Mouse (Mus musculus) embryonic facial prominence, embryonic 11.5 days (tissue): ENCODE data around the gene Klhl28. TPM values are rescaled to one million over a fixed set of nuclear protein-coding genes. Genes with fewer than 3 reads are reported as not detected.

Source experiments
- ATAC-seq: fragments of 200-750 bp; cut with Nextera tagmentation; replicated peaks from 2 replicates; pipeline ENCODE4 v1.8.0; 2017; ENCODE audit warnings: low read depth; ENCODE audit not compliant: insufficient number of reproducible peaks, low FRiP score, low TSS enrichment
- DNase-seq: peaks from one replicate; pipeline ENCODE4 v3.0.0-alpha.2; 2015; ENCODE audit warnings: low spot score
- H3K27ac ChIP-seq: fragments of 300-500 bp; sonication (generic); replicated peaks from 2 replicates; pipeline ENCODE4 v1.5.1; 2014; ENCODE audit warnings: mild to moderate bottlenecking, low read depth, low read length, control low read depth
- H3K27me3 ChIP-seq: fragments of 300-500 bp; sonication (generic); 2 replicates; pipeline ENCODE4 v1.6.1; 2014; ENCODE audit warnings: mild to moderate bottlenecking, low read length, moderate library complexity, mixed read lengths; ENCODE audit not compliant: control insufficient read depth, insufficient read depth
- H3K36me3 ChIP-seq: fragments of 300-500 bp; sonication (generic); replicated peaks from 2 replicates; pipeline ENCODE4 v1.6.1; 2014; ENCODE audit warnings: low read depth, mild to moderate bottlenecking, low read length, moderate library complexity, mixed read lengths; ENCODE audit not compliant: control insufficient read depth, insufficient read depth
- H3K4me1 ChIP-seq: fragments of 300-500 bp; sonication (generic); 2 replicates; pipeline ENCODE4 v1.6.1; 2014; ENCODE audit warnings: low read length, mixed read lengths; ENCODE audit not compliant: control insufficient read depth, insufficient read depth
- H3K4me2 ChIP-seq: fragments of 300-500 bp; sonication (generic); 2 replicates; pipeline ENCODE4 v1.6.1; 2014; ENCODE audit warnings: low read depth, mild to moderate bottlenecking, control low read depth, low read length, moderate library complexity
- H3K4me3 ChIP-seq: fragments of 300-500 bp; sonication (generic); 2 replicates; pipeline ENCODE4 v1.5.1; 2014; ENCODE audit warnings: low read depth, low read length, control low read depth
- H3K9ac ChIP-seq: fragments of 300-500 bp; sonication (generic); replicated peaks from 2 replicates; pipeline ENCODE4 v1.6.1; 2014; ENCODE audit warnings: mild to moderate bottlenecking, control low read depth, low read length
- H3K9me3 ChIP-seq: fragments of 300-500 bp; sonication (generic); replicated peaks from 2 replicates; pipeline ENCODE4 v1.6.1; 2016; ENCODE audit warnings: mild to moderate bottlenecking, low read length, inconsistent platforms, mixed read lengths; ENCODE audit not compliant: control insufficient read depth
- WGBS: fragments of 180-500 bp; shearing (Covaris S2); extraction: QIAGEN DNeasy Blood & Tissue Kit; methylation state at CpG from one replicate; pipeline ENCODE4 v1.1.7; 2014; 5-methylcytosine and 5-hydroxymethylcytosine counted together
- polyA plus RNA-seq: library from polyadenylated mRNA; unstranded; fragments of >200 nt; fragmentation: Nextera tagmentation; extraction: Ambion mirVana; gene quantifications from 2 replicates; pipeline ENCODE4 v1.2.1, GENCODE M21; 2014

Gene Klhl28
- polyA plus RNA-seq, 1 experiment from 2014 or later = 11.0 TPM

DNA sequence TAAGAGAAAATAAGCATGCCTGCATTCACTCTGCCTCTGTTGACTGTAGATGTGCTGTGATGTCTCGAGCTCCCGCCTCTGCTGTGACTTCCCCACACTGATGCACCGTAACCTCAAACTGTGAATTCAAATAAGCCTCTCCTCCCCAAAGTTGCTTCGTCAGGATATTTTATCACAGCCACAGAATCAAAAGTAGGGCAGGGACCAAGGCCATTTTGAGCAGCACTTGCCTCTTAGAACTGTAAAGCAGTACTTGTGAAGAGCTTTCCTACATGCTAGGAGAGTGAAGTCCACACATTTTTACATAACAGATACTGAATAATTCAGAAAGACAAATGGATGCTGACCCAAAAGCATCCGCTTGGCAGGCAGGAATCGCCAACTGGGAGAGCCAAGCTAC, 52.3 kb downstream of the Klhl28 start:
- Histone ChIP-seq H3K4me3 (no peak overlapping the region), H3K36me3 (no peaks in the 10 kb centered on the region), H3K27ac (no peak overlapping the region), H3K27me3 (no peaks in the 10 kb centered on the region), H3K4me1 (no peaks in the 10 kb centered on the region), H3K9ac (no peak overlapping the region), H3K4me2 (no peak overlapping the region), H3K9me3 (no peaks in the 10 kb centered on the region)
- ATAC-seq (no peak), DNase-seq (no peak)
- 69% methylated on average over 6 of the region's 6 CpGs for WGBS

DNA sequence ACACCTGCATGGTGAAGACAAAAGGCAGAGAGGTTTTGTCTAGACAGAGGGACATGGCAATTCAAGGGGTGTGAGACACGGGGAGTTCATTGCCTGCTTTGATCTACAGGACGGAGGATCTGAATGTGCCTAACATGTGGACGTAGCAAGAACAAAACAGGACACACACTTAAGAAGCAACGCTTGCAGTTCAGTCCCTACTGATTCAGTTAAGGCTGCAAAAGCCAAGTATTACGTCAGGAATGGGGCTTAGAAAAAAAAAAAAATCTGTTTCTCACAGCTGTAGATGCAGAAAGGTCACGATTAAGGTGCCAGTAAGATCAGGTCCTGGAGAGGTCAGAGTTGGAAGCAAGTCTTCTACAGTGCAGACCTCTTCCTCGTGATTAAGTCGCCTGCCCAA, 62.1 kb downstream of the Klhl28 start:
- H3K4me1 ChIP-seq = no peaks in the 10 kb centered on the region
- WGBS = 44% methylated on average over 8 of the region's 8 CpGs
- no peaks in the 10 kb centered on the region for H3K27me3 ChIP-seq
- H3K36me3 ChIP-seq = no peaks in the 10 kb centered on the region
- H3K9ac ChIP-seq = no peak overlapping the region
- no peak overlapping the region for H3K27ac ChIP-seq
- H3K4me2 ChIP-seq = no peak overlapping the region
- no peak for ATAC-seq
- no peak for DNase-seq
- H3K4me3 ChIP-seq = no peak overlapping the region
- no peaks in the 10 kb centered on the region for H3K9me3 ChIP-seq

DNA sequence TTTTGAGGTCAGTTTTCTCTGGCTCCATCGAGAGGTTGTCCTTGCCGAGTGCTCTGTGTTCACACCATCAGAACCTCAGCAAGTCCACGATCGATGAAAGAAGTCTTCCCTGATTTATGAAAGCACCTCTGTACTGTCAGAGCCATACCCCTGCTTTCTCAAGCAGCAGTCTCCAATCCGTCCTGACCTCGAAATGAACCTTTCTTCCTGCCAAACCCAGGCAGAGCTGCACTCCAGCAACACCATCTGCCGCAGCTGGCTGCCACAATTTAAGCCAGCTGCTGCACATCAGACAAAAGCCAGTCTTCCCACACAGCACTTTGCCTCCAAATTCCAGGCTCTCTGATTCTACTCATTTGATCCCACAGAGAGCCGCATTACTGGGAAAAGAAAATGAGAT, 62.8 kb downstream of the Klhl28 start:
- ATAC-seq (peak; percentile 89), DNase-seq (peak; percentile 84)
- H3K4me3 ChIP-seq = no peak overlapping the region
- H3K27ac ChIP-seq = no peak overlapping the region
- H3K4me1 ChIP-seq = no peaks in the 10 kb centered on the region
- H3K9ac ChIP-seq = no peak overlapping the region
- H3K27me3 ChIP-seq = no peaks in the 10 kb centered on the region
- no peak overlapping the region for H3K4me2 ChIP-seq
- WGBS = 19% methylated on average over 8 of the region's 8 CpGs
- no peaks in the 10 kb centered on the region for H3K9me3 ChIP-seq
- no peaks in the 10 kb centered on the region for H3K36me3 ChIP-seq

DNA sequence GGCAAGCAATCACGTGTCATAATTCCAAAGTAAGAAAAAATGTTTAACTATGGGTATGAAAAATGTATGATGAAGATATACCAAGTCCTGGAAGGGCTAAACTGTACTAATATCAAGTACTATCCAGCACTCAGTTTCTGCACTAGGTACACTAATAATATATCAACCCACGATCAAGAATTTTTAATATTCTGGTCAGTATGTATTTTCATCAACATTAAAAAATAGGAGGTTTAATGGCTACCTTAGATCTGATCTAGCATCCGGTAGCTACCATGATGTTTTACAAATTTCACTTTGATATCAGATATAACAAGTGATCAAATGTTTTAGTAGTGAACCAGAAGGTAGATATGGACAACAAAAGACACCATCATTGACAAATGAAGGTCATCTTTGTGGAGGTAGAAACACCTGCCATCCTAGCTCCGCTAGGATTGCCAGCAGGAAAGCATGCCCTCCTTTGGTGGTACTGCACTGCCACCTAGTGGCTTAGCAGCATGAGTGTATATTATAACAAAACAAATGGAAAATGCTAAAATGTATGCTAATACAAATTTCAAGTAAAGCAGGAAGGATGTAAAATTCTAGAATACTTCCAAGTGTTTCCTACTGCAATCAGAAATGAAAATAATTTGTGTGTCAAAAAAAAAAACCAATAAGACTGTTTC, 68.1 kb downstream of the Klhl28 start:
- H3K36me3 ChIP-seq = no peaks in the 10 kb centered on the region
- no peak overlapping the region for H3K27ac ChIP-seq
- WGBS = 43% methylated on average over 4 of the region's 4 CpGs
- H3K4me3 ChIP-seq = no peak overlapping the region
- H3K4me1 ChIP-seq = no peaks in the 10 kb centered on the region
- peak; percentile 75 for DNase-seq
- no peak overlapping the region for H3K9ac ChIP-seq
- no peak for ATAC-seq
- H3K4me2 ChIP-seq = no peak overlapping the region
- no peaks in the 10 kb centered on the region for H3K27me3 ChIP-seq
- no peaks in the 10 kb centered on the region for H3K9me3 ChIP-seq

Other genes with a start within 250 kb of the Klhl28 start
- gene Gm527, start 47.6 kb downstream of the Klhl28 start, polyA plus RNA-seq = 2.8 and 3.2 TPM in 2 replicates
- gene Togaram1, start 270 bp upstream of the Klhl28 start, polyA plus RNA-seq = 25.8 and 28.8 TPM in 2 replicates
- gene Prpf39, start 70.8 kb upstream of the Klhl28 start, polyA plus RNA-seq = 67.2 and 77.9 TPM in 2 replicates
- gene Fkbp3, start 108.5 kb upstream of the Klhl28 start, polyA plus RNA-seq = 689 and 760 TPM in 2 replicates
- gene Fancm, start 110.1 kb upstream of the Klhl28 start, polyA plus RNA-seq = 14.4 and 14.8 TPM in 2 replicates
- 88.9 and 102 TPM in 2 replicates for gene Mis18bp1, start 207.1 kb upstream of the Klhl28 start, polyA plus RNA-seq